Mouse (Mus musculus) thymus, postnatal 36 days (tissue): ENCODE measurements around the gene Caskin2.

Experiments used
- DNase-seq, 2 experiments: peaks; one replicate each; pipeline ENCODE4 v3.0.0; 2022; ENCODE audit warnings: mixed read lengths in 2 of 2

Caskin2 gene

GRCm38 (mm10) chr11:115830550-115831325 is 17.3 kb upstream of the Caskin2 start:
- no peak for DNase-seq

- DNase-seq = no peak
Measured at GRCm38 (mm10) chr11:115829036-115829435, 15.6 kb upstream of the Caskin2 start.

GRCm38 (mm10) chr11:115827624-115828023 is 14.2 kb upstream of the Caskin2 start:
- DNase-seq = no peak

GRCm38 (mm10) chr11:115826487-115826886 is 13.0 kb upstream of the Caskin2 start:
- DNase-seq = no peak

GRCm38 (mm10) chr11:115824813-115825212 is 11.4 kb upstream of the Caskin2 start:
- DNase-seq = no peak

GRCm38 (mm10) chr11:115823774-115824740 is 10.6 kb upstream of the Caskin2 start, which contains the start of gene Llgl2:
Gene Llgl2, plus strand, starts transcription at chr11:115824049.
- peak; percentile 87 to 91 for DNase-seq

GRCm38 (mm10) chr11:115821001-115821400 is 7.6 kb upstream of the Caskin2 start:
- DNase-seq = no peak

GRCm38 (mm10) chr11:115819915-115820623 is 6.6 kb upstream of the Caskin2 start:
- DNase-seq = no peak

GRCm38 (mm10) chr11:115817331-115817730 is 3.9 kb upstream of the Caskin2 start:
- no peak for DNase-seq

- DNase-seq = peak; percentile 82 to 83
Measured at GRCm38 (mm10) chr11:115814605-115815450, 1.4 kb upstream of the Caskin2 start, which contains the start of gene Tsen54. Gene Tsen54, plus strand, starts transcription at chr11:115814724.

GRCm38 (mm10) chr11:115812533-115813420 is 662 bp downstream of the Caskin2 start:
- DNase-seq = no peak

- no peak for DNase-seq
Measured at GRCm38 (mm10) chr11:115812095-115812494, 1.3 kb downstream of the Caskin2 start.

- DNase-seq = no peak
Measured at GRCm38 (mm10) chr11:115811381-115812093, 1.9 kb downstream of the Caskin2 start.

GRCm38 (mm10) chr11:115810377-115810776 is 3.1 kb downstream of the Caskin2 start:
- no peak for DNase-seq

GRCm38 (mm10) chr11:115809311-115809781 is 4.1 kb downstream of the Caskin2 start:
- DNase-seq = no peak

- no peak for DNase-seq
Measured at GRCm38 (mm10) chr11:115808696-115809310, 4.6 kb downstream of the Caskin2 start.

GRCm38 (mm10) chr11:115807971-115808370 is 5.5 kb downstream of the Caskin2 start:
- DNase-seq = no peak

GRCm38 (mm10) chr11:115807306-115807705 is 6.1 kb downstream of the Caskin2 start:
- no peak for DNase-seq

GRCm38 (mm10) chr11:115806154-115806553 is 7.3 kb downstream of the Caskin2 start:
- no peak for DNase-seq
